Mouse (Mus musculus) mature B cell (primary cell): ENCODE measurements around the gene Src.
"Not testable (repeated sequence)": the region's sequence is repeated elsewhere in the genome, so short reads cannot be mapped to it uniquely, and the experiment has no call there.

Experiments
- in situ Hi-C: fragments of 300-500 bp; cut with MboI; formaldehyde crosslinking; loops from 2 replicates; pipeline ENCODE4 v1.14.3; 2019

Gene Src

GRCm38 (mm10) chr2:157418206-157418605 is at the start of gene Src:
Gene Src, plus strand, starts transcription at chr2:157418444.
- in situ Hi-C loops: no loop called here

GRCm38 (mm10) chr2:157371696-157372095 is 46.5 kb upstream of the Src start:
- in situ Hi-C loops: no loop called here

- in situ Hi-C loops: no loop called here
These were observed 44.6 kb upstream of the Src start for GRCm38 (mm10) chr2:157373681-157374080.

GRCm38 (mm10) chr2:157375051-157375450 is 43.2 kb upstream of the Src start:
- in situ Hi-C loops: no loop called here

GRCm38 (mm10) chr2:157375794-157376757 is 42.2 kb upstream of the Src start:
- in situ Hi-C loops: no loop called here

- in situ Hi-C loops: no loop called here
These were observed 41.2 kb upstream of the Src start for GRCm38 (mm10) chr2:157376995-157377394.

- in situ Hi-C loops: no loop called here
These were observed 33.4 kb upstream of the Src start for GRCm38 (mm10) chr2:157384836-157385235.

- in situ Hi-C loops: not testable (repeated sequence)
These were observed 29.2 kb upstream of the Src start for GRCm38 (mm10) chr2:157388901-157389590.

GRCm38 (mm10) chr2:157389591-157389921 is 28.7 kb upstream of the Src start:
- in situ Hi-C loops: no loop called here

- in situ Hi-C loops: no loop called here
These were observed 25.9 kb upstream of the Src start for GRCm38 (mm10) chr2:157392331-157392730.

GRCm38 (mm10) chr2:157393549-157393948 is 24.7 kb upstream of the Src start:
- in situ Hi-C loops: no loop called here

GRCm38 (mm10) chr2:157394868-157395267 is 23.4 kb upstream of the Src start:
- in situ Hi-C loops: no loop called here

- in situ Hi-C loops: no loop called here
These were observed 22.9 kb upstream of the Src start for GRCm38 (mm10) chr2:157395371-157395770.

- in situ Hi-C loops: no loop called here
These were observed 22.3 kb upstream of the Src start for GRCm38 (mm10) chr2:157395960-157396359.

- in situ Hi-C loops: no loop called here
These were observed 20.9 kb upstream of the Src start for GRCm38 (mm10) chr2:157397376-157397775.

- in situ Hi-C loops: no loop called here
These were observed 19.7 kb upstream of the Src start for GRCm38 (mm10) chr2:157398539-157398938.

GRCm38 (mm10) chr2:157399797-157400196 is 18.4 kb upstream of the Src start:
- in situ Hi-C loops: no loop called here

- in situ Hi-C loops: no loop called here
These were observed 17.8 kb upstream of the Src start for GRCm38 (mm10) chr2:157400491-157400890.

GRCm38 (mm10) chr2:157401261-157401660 is 17.0 kb upstream of the Src start:
- in situ Hi-C loops: no loop called here

- in situ Hi-C loops: no loop called here
These were observed 10.6 kb upstream of the Src start for GRCm38 (mm10) chr2:157407596-157407995.

- in situ Hi-C loops: no loop called here
These were observed 8.3 kb upstream of the Src start for GRCm38 (mm10) chr2:157409793-157410533.

- in situ Hi-C loops: no loop called here
These were observed 7.0 kb upstream of the Src start for GRCm38 (mm10) chr2:157411151-157411693.
